Mouse (Mus musculus) liver, embryonic 14.5 days (tissue): Measurements from ENCODE around the gene Cd44. TPM values are rescaled to one million over a fixed set of nuclear protein-coding genes. Genes with fewer than 3 reads are reported as not detected.

Source experiments
- ATAC-seq: fragments of 200-750 bp; cut with Nextera tagmentation; 2 replicates; pipeline ENCODE4 v1.8.0; 2017; ENCODE audit warnings: moderate number of reproducible peaks, mild to moderate bottlenecking, moderate library complexity; ENCODE audit not compliant: insufficient read depth
- DNase-seq, 3 experiments: peaks; one replicate each; pipeline ENCODE4 v3.0.0-alpha.2; 2012 to 2013; ENCODE audit warnings: low read depth in 3 of 3, low spot score in 3 of 3
- H3K27ac ChIP-seq: fragments of 300-500 bp; sonication (generic); 2 replicates; pipeline ENCODE4 v1.5.1; 2014; ENCODE audit warnings: moderate library complexity, mild to moderate bottlenecking, control low read depth, inconsistent platforms
- H3K27me3 ChIP-seq: fragments of 300-500 bp; sonication (generic); 2 replicates; pipeline ENCODE4 v1.6.1; 2014; ENCODE audit warnings: mild to moderate bottlenecking, low read length, moderate library complexity; ENCODE audit not compliant: control insufficient read depth, insufficient read depth
- H3K36me3 ChIP-seq: fragments of 300-500 bp; sonication (generic); replicated peaks from 2 replicates; pipeline ENCODE4 v1.6.1; 2014; ENCODE audit warnings: low read depth; ENCODE audit not compliant: control insufficient read depth, insufficient read depth
- H3K4me1 ChIP-seq, 2 experiments: fragments of 200-500 bp in 1 of 2; fragments of 300-500 bp in 1 of 2; sonication (generic) in 1 of 2; replicated peaks; 2 replicates each; pipeline ENCODE4 v1.6.1; 2012 to 2014; ENCODE audit warnings: antibody characterized with exemption in 1 of 2, inconsistent platforms in 1 of 2, low read length in 1 of 2; ENCODE audit not compliant: control insufficient read depth in 2 of 2, insufficient read depth in 2 of 2
- H3K4me2 ChIP-seq: fragments of 300-500 bp; sonication (generic); 2 replicates; pipeline ENCODE4 v1.6.1; 2014; ENCODE audit warnings: low read depth, mild to moderate bottlenecking, control low read depth, moderate library complexity
- H3K4me3 ChIP-seq, 2 experiments: fragments of 200-500 bp in 1 of 2; fragments of 300-500 bp in 1 of 2; sonication (generic) in 1 of 2; 2 replicates each; pipeline ENCODE4 v1.5.1; 2012 to 2014; ENCODE audit warnings: low read depth in 2 of 2, low read length in 2 of 2, mild to moderate bottlenecking in 2 of 2, control low read depth in 1 of 2, inconsistent platforms in 1 of 2, moderate library complexity in 1 of 2; ENCODE audit not compliant: insufficient read depth in 1 of 2
- H3K9ac ChIP-seq: fragments of 300-500 bp; sonication (generic); replicated peaks from 2 replicates; pipeline ENCODE4 v1.6.1; 2014; ENCODE audit warnings: mild to moderate bottlenecking, control low read depth, moderate library complexity
- H3K9me3 ChIP-seq: fragments of 300-500 bp; sonication (generic); 2 replicates; pipeline ENCODE4 v1.6.1; 2016; ENCODE audit warnings: low read length, mixed read lengths; ENCODE audit not compliant: control insufficient read depth
- CTCF ChIP-seq: IDR thresholded peaks from 2 replicates; pipeline ENCODE4 v1.5.1; 2016; ENCODE audit warnings: antibody characterized with exemption, low read depth, control low read depth
- EP300 ChIP-seq: IDR thresholded peaks from 2 replicates; pipeline ENCODE4 v1.6.1; 2016; ENCODE audit warnings: antibody characterized with exemption, low read depth
- WGBS: fragments of 180-500 bp; shearing (Covaris S2); extraction: QIAGEN DNeasy Blood & Tissue Kit; methylation state at CpG from one replicate; pipeline ENCODE4 v1.1.7; 2014; ENCODE audit not compliant: insufficient replicate concordance; 5-methylcytosine and 5-hydroxymethylcytosine counted together
- polyA plus RNA-seq, 2 experiments: library from polyadenylated mRNA; depleted of rRNA in 1 of 2; stranded (reverse) in 1 of 2; unstranded in 1 of 2; fragments of >200 nt; fragmentation: Nextera tagmentation in 1 of 2; extraction: Ambion mirVana in 1 of 2; gene quantifications; 2 replicates each; pipeline versions ENCODE4 v1.2.1 to v1.2.3; 2012 to 2014

The Cd44 gene
- polyA plus RNA-seq, 2 experiments, result 9.2 to 15.5 TPM

DNA sequence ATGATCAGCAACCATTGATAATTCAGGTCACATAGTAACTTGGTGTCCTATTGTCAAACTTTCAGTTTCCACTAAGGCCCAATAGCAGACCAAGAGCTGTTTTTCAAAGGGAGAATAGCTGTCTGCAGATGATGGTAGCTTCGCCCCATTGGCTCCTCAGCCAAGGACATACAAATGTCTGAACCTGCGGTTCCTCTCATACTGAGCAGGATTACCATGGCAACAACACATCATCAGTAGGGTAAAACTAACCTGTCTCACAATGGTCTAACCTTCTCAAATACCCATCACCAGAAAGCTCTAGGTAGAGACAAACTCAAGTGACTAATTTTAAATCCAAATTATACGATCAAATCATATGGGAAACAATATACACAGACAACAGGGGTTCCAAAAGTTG lies 72.3 kb downstream of the Cd44 start:
- Histone ChIP-seq H3K27ac (no peak overlapping the region), H3K4me2 (no peak overlapping the region), H3K4me3 (no peak overlapping the region), H3K9me3 (no peaks in the 10 kb centered on the region), H3K27me3 (no peaks in the 10 kb centered on the region), H3K36me3 (no peaks in the 10 kb centered on the region), H3K9ac (no peak overlapping the region), H3K4me1 (no peaks in the 10 kb centered on the region)
- no peak for TF ChIP-seq CTCF
- no peak for TF ChIP-seq EP300
- 64% methylated on average over 3 of the region's 3 CpGs for WGBS
- peak; percentile 93 for ATAC-seq
- DNase-seq, result no peak

DNA sequence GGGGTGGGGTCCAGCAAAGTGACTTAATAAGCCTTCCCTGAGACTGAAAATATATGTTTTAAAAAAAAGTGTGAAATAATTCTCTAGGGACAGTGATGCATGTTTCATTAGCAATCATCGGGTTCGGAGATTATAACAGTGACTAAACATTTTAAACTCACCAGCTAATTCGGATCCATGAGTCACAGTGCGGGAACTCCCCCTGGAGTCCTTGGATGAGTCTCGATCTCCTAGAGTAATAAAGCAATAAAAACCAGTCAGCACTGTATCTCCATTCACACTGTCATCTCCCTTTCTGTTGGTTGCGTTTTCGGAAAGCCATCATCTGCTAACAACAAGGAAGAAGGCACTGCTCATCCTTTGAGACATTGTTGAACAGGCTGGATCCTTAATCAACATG lies 73.1 kb downstream of the Cd44 start:
- Histone ChIP-seq H3K27me3 (no peaks in the 10 kb centered on the region), H3K4me2 (no peak overlapping the region), H3K9me3 (no peaks in the 10 kb centered on the region), H3K27ac (no peak overlapping the region), H3K9ac (no peak overlapping the region), H3K36me3 (no peaks in the 10 kb centered on the region), H3K4me3 (no peak overlapping the region), H3K4me1 (no peaks in the 10 kb centered on the region)
- TF ChIP-seq CTCF (no peak), EP300 (no peak)
- WGBS, result 80% methylated on average over 7 of the region's 7 CpGs
- ATAC-seq (no peak), DNase-seq (no peak)

DNA sequence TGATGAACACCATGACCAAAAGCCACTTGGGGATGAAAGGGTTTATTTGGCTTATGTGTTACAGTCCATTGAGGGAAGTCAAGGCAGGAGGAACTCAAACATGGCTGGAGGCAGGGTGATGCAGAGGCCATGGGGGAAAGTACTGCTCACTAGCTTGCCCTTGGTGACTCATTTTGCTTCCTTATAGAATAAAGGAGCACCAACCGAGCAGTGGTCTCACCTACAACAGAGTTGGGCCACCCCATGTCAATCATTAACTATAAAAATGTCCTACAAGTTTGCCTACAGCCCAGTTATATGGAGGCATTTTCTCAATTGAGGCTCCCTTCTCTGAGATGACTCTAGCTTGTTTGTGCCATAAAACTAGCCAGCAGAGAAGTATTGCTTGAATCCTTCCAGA lies 73.6 kb downstream of the Cd44 start:
- no peaks in the 10 kb centered on the region for H3K36me3 ChIP-seq
- H3K27ac ChIP-seq, result no peak overlapping the region
- H3K27me3 ChIP-seq, result no peaks in the 10 kb centered on the region
- no peaks in the 10 kb centered on the region for H3K4me1 ChIP-seq
- no peaks in the 10 kb centered on the region for H3K9me3 ChIP-seq
- ATAC-seq, result no peak
- H3K9ac ChIP-seq, result no peak overlapping the region
- H3K4me3 ChIP-seq, result no peak overlapping the region
- 55% methylated on average over 1 of the region's 1 CpGs for WGBS
- no peak overlapping the region for H3K4me2 ChIP-seq
- no peak for DNase-seq
- TF ChIP-seq CTCF, result no peak
- no peak for TF ChIP-seq EP300

DNA sequence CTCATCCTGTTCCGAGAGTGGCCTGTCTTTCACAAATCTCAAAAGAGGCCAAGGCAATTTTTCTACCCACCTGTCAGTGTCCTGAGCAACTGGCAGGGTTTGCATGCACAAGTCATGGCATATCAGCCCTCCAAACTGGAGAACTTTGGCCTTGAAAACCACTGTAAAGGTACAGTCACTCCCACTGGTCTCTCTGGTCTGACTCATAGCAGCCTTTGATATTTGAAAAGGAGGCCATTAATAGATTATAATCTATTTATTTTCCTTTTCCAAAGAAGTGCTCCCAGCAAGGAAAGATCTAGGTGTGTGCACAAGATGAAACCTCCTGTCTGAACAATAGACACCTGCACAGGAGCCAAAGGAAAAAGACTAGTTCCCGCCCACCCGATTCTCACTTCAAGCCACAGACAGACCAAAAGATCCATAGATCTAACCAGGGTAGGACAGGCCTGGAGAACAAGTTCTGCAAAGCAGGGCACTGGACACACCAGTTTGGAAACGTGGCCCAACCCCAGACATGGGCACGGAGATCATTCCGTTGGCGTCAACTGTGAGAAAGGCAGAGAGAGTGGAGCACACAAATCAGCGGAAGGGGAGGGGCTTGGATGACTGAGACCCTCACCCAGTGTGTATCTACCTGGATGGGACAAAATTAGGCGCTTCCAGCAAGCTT lies 75.4 kb downstream of the Cd44 start:
- Histone ChIP-seq H3K9ac (no peak overlapping the region), H3K9me3 (no peaks in the 10 kb centered on the region), H3K4me3 (no peak overlapping the region), H3K36me3 (peaks cover 2% of the 10 kb centered on the region; the same call in 1 of the 2 replicates), H3K27ac (no peak overlapping the region), H3K27me3 (no peaks in the 10 kb centered on the region), H3K4me1 (no peaks in the 10 kb centered on the region), H3K4me2 (no peak overlapping the region)
- WGBS, result 79% methylated on average over 9 of the region's 9 CpGs
- DNase-seq, result no peak
- TF ChIP-seq EP300, result no peak
- no peak for TF ChIP-seq CTCF
- no peak for ATAC-seq

DNA sequence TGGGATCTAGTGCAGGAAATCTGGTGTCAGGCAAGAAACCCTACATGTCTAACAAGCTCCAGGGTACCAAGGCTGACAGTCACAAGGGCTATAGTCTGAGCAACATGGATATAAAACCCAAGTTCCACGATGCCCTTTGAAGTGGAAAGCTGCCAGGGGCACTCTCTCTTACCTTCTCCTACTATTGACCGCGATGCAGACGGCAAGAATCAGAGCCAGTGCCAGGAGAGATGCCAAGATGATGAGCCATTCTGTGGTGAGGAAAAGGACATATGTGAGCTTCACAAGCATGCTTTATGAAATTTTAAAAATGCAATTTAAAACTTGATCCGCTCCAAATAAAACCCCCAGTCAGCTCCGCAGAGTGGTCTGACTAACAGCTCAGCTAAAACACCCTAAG lies 79.4 kb downstream of the Cd44 start:
- no peak for TF ChIP-seq EP300
- no peak for TF ChIP-seq CTCF
- ATAC-seq (no peak), DNase-seq (no peak)
- Histone ChIP-seq H3K4me3 (no peak overlapping the region), H3K27me3 (no peaks in the 10 kb centered on the region), H3K4me1 (no peaks in the 10 kb centered on the region), H3K9me3 (no peaks in the 10 kb centered on the region), H3K36me3 (peaks cover 2% of the 10 kb centered on the region), H3K27ac (no peak overlapping the region), H3K9ac (no peak overlapping the region), H3K4me2 (no peak overlapping the region)
- WGBS, result 79% methylated on average over 6 of the region's 6 CpGs
